Mouse (Mus musculus): ENCODE measurements around the gene Vegfc. TPM values are rescaled to one million over a fixed set of nuclear protein-coding genes. Genes with fewer than 3 reads are reported as not detected.

Gene Vegfc
- 10 to 100 TPM in 1 of 2 experiments, 1 to 10 TPM in 1; 9.5 to 10.8 TPM for total RNA-seq (2021)
- long read RNA-seq, experiment 1, transcript Vegfc-201 (7 exons, 2,449 nt): major isoform, 16 of 19 reads
- long read RNA-seq, experiment 1, partial matches to known transcripts: 0 of 19 reads
- long read RNA-seq, experiment 1, other reads (novel, unspliced or antisense): 3 of 19 reads
- long read RNA-seq, experiment 2, transcript Vegfc-201 (7 exons, 2,449 nt): major isoform, 17 of 21 reads
- long read RNA-seq, experiment 2, partial matches to known transcripts: 0 of 21 reads
- long read RNA-seq, experiment 2, other reads (novel, unspliced or antisense): 4 of 21 reads

- DNase-seq (ENCODE audit: low spot score in 2 of 2): peak; percentile 29
Observed at GRCm38 (mm10) chr8:54077271-54078120, at the start of gene Vegfc. Gene Vegfc (plus strand): TSS chr8:54077606.

DNA sequence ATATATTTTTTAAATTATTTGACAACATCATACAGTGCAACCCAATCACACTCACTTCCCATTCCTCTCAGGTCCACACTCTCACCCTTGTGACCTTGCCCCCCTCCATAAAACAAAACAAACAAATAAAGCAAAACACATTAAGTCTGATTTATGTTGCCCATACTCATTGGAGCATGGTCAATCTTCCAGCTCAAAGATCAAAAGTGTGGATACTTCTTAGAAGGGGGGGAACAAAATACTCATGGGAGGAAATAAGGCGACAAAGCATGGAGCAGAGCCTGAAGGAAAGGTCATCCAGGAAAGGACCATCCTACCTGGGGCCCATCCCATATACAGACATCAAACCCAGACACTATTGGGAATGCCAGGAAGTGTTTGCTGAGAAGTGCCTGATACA, 42.8 kb upstream of the Vegfc start:
- no peak for DNase-seq (ENCODE audit: low spot score in 2 of 2)

GRCm38 (mm10) chr8:54042601-54043000, 34.8 kb upstream of the Vegfc start:
- no peak for DNase-seq (ENCODE audit: low spot score in 2 of 2)

DNA sequence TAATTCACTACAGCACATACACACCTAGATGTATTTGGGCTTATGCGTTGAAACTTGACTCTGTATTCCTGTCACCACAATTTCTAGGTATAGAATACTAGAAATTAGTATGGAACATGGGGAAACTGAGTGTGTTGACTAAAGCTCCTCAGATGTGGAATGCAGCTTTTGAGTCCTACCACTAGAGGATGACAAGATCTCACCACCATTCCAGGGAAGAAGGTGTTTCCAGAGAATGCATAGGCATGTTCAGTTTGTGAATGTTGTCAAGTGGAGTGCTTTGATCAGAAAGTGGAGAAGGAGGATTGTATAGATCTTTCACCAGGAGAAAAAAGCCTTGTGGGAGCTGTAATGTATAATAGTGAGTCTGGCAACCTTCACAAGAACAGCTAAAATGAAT, 33.9 kb upstream of the Vegfc start:
- no peak for DNase-seq (ENCODE audit: low spot score in 2 of 2)

- no peak for DNase-seq (ENCODE audit: low spot score in 2 of 2)
Observed at GRCm38 (mm10) chr8:54053210-54053609, 24.2 kb upstream of the Vegfc start.

GRCm38 (mm10) chr8:54065492-54065891, 11.9 kb upstream of the Vegfc start:
- no peak for DNase-seq (ENCODE audit: low spot score in 2 of 2)

DNA sequence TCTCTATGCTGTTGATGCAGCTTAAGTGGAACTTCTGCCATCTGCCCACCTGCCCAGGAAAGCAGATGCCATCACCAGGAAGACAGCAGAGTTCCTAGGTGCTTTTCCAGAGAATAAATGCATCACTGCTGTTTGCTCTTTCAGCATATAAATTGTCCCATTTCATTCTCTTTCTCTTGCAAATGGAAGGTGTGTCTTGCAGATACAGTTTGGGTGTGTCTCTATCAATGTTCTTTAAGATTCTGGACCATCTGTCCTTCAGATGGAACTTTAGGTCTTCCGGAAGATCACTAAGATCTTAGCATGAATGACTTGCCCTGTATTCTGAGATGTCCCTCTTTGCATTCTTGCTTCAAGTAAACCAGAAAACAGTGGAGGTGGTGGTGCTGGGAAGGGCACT, 1.1 kb upstream of the Vegfc start:
- DNase-seq (ENCODE audit: low spot score in 2 of 2): no peak

GRCm38 (mm10) chr8:54076791-54077270, 575 bp upstream of the Vegfc start:
- DNase-seq (ENCODE audit: low spot score in 2 of 2): peak in 1 of 2 experiments; percentile 37

DNA sequence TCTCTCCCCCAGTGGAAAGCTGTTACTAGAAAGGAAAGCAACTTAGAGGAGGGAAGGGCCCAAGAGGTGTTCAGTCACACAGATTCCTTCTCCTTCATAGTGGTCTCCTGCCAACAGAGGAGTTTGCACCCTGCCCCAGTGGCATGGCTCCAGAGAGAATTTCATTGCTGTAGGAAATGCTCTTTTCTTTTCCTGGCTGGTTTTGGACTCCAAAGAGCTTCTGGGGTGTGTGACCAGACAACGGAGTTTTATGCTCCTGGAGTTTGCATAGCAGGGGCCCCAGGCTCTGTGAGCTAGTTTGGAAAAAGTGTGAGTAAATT, 675 bp downstream of the Vegfc start:
- DNase-seq (ENCODE audit: low spot score in 2 of 2): no peak

- no peak for DNase-seq (ENCODE audit: low spot score in 2 of 2)
Observed at GRCm38 (mm10) chr8:54079001-54079400, 1.6 kb downstream of the Vegfc start.

DNA sequence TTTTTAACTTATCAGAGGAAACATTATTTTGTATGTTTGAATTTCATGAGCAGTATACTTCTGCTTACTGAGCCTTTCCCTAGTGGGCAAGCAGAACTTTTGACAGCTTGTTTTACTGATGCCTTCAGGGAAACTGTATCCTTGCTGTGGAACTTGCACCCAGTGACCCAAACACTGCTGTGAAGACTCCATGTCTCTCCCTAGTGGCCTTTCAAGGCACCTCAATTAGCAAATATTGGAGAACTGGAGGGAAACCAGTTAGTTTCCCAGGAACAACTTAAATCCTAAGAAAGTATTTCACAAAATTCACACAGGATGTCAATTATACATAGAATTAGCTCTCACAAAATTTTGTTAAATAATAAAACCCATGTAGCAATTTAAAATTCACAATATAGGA, 2.2 kb downstream of the Vegfc start:
- DNase-seq (ENCODE audit: low spot score in 2 of 2): no peak

- no peak for DNase-seq (ENCODE audit: low spot score in 2 of 2)
Observed at GRCm38 (mm10) chr8:54085896-54086295, 8.5 kb downstream of the Vegfc start.

- no peak for DNase-seq (ENCODE audit: low spot score in 2 of 2)
Observed at GRCm38 (mm10) chr8:54087114-54087513, 9.7 kb downstream of the Vegfc start.

- DNase-seq (ENCODE audit: low spot score in 2 of 2): no peak
Observed at GRCm38 (mm10) chr8:54089204-54089603, 11.8 kb downstream of the Vegfc start.

DNA sequence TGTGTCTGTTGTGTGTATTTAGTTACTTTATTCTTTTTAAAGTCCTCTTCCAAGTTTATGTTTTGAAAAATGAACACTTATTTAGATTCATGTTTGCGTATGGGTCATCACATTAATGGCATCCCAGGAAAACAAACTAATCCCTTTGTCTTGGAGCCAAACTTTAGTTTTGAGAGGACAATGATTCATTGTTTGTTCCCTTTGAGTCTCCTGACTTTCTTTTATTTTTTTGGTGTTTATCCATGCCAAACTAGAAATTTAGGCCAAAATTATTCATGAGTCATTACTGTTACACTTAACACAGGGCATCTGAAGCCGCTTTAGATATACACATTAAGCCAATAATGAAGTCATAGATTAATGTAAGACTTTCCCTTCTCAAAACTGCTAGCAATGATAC, 12.5 kb downstream of the Vegfc start:
- DNase-seq (ENCODE audit: low spot score in 2 of 2): no peak

DNA sequence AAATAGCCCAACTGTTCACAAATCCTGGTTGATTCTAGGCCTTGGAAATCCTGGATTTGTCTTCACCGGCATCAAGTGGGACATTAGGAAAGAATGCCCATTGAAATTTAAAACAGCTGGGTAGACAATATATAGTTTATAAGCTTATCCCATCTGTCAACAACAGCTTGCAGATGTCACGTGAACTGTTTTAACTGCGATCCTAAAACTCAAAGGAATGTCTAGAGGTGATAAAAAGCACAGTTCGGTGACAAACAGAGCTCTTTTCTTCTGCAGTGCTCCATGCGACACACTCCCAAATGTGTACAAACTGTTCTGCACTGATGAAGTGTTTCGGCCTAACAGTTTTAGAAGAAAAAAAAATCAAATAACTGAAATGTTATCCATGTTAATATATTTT, 22.7 kb downstream of the Vegfc start:
- DNase-seq (ENCODE audit: low spot score in 2 of 2): no peak

- no peak for DNase-seq (ENCODE audit: low spot score in 2 of 2)
Observed at GRCm38 (mm10) chr8:54114581-54114980, 37.2 kb downstream of the Vegfc start.

DNA sequence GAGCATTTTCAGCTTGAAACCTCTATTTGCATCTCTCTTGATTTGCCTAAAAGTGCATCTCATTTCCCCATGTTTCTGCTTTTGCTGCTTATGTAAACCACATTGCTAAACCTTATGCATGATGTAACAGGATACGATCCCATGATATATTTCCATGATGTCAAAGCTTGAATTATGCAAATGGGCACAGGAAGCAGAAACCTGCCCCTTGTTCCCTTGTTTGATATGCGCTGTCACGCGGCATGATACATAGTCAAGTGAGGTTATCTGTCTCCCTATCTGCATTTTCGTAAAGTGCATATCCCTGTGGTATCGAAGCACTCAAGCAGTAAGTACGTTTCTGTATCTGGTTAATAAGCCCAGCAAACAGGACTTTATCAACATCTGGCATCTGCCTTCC, 42.7 kb downstream of the Vegfc start:
- DNase-seq (ENCODE audit: low spot score in 2 of 2): no peak

GRCm38 (mm10) chr8:54121942-54122341, 44.5 kb downstream of the Vegfc start:
- no peak for DNase-seq (ENCODE audit: low spot score in 2 of 2)

DNA sequence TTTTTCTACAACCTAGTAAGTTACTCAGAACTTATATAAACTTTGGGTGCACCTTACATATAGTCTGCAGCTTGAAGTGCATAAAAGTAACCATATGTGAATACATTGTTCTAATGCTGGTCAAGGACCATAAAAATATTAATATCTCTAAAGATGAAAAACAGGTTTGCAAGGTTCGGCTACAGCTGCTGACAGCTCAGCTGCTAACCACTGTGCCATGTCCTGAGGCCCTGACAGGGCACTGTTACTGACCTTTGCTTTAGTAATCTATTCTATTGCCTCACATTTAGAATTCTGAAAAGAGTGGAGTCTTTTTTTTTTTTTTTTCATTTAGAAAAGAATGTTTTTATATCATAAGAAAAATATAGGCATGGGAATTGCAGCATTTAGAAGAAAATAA, 44.9 kb downstream of the Vegfc start:
- DNase-seq (ENCODE audit: low spot score in 2 of 2): no peak

DNA sequence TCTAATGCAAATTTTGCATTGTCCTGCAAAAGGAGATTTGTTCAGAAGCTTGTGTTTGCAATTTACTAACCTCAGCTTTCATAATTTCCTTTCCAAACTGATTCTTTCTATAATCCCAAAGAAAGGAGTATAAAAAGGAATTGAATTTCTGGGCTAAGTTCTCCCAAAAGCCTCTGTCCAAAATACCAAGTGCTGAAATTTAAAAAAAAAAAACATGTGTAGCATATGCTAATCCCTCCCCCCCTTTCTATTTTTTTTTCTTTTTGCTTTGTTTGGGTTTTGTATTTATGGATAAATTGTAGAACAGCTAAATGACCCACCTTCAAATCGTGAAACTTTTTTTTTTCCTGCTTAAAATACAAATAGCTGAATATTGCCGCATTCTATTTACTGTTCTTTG, 53.2 kb downstream of the Vegfc start:
- no peak for DNase-seq (ENCODE audit: low spot score in 2 of 2)

- peak in 1 of 2 experiments; percentile 16 for DNase-seq (ENCODE audit: low spot score in 2 of 2)
Observed at GRCm38 (mm10) chr8:54153240-54153639, 75.8 kb downstream of the Vegfc start.

DNA sequence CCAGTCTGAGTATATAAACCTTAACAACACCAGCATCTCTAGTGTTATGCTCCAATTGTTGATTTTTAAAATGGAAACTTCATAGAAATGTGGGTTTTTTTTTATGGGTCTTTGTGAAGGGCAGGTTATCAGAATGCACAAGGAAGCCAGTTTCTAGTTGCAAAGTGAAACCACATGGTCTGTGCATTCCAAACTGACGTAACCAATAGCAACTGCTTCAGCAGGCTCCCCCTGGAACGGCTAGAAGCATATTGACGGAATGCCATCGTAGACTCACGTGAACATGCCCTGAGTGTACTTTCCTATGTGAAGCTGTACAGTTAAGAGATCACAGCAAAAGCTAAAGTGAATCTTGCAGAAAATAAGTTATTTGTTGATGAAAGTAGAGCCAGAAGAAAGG, 86.1 kb downstream of the Vegfc start:
- no peak for DNase-seq (ENCODE audit: low spot score in 2 of 2)
